Comparison of ENCODE assay signal across 25 mouse cellular contexts in genomic region chr2:79271838-79272237, GRCm38 (mm10).
"Had no signal": no experiment of that assay in that cellular context is flagged by ENCODE, and none has a peak within 500 bp of the region (broad histone marks: within the 10 kb centered on the region; RNA-seq: fewer than 3 reads in every experiment).

No protein-coding gene starts in this region.

- ATAC-seq: hindbrain, postnatal 0 days; intestine, embryonic 16.5 days had no signal

- H3K27ac ChIP-seq: heart, adult 2 months; heart, embryonic 13.5 days; heart, embryonic 15.5 days; hindbrain, embryonic 13.5 days; hindbrain, embryonic 15.5 days; hindbrain, postnatal 0 days; kidney, embryonic 15.5 days; kidney, postnatal 0 days; limb, embryonic 13.5 days; limb, embryonic 15.5 days had no signal

- H3K9ac ChIP-seq: heart, embryonic 13.5 days; heart, embryonic 15.5 days; hindbrain, embryonic 13.5 days; hindbrain, embryonic 15.5 days; kidney, embryonic 15.5 days; limb, embryonic 13.5 days; limb, embryonic 15.5 days had no signal

- H3K4me1 ChIP-seq: heart, embryonic 15.5 days; hindbrain, embryonic 13.5 days; hindbrain, embryonic 15.5 days; kidney, embryonic 15.5 days; limb, embryonic 13.5 days; limb, embryonic 15.5 days had no signal

- H3K9me3 ChIP-seq: heart, embryonic 13.5 days; heart, embryonic 15.5 days; hindbrain, embryonic 13.5 days; hindbrain, embryonic 15.5 days; kidney, embryonic 15.5 days; limb, embryonic 13.5 days; limb, embryonic 15.5 days had no signal

- DNase-seq: gastrocnemius, postnatal 14 days; gastrocnemius, postnatal 36 days; heart, adult 11 months; heart, adult 2 months; heart, postnatal 14 days; heart, postnatal 36 days; kidney, adult 11 months; kidney, adult 2 months; kidney, adult 9 months; kidney, postnatal 14 days; kidney, postnatal 36 days; layer of hippocampus, adult 9-11 months; layer of hippocampus, postnatal 36 days; left cerebral cortex, postnatal 4 days had no signal

- H3K4me2 ChIP-seq: heart, embryonic 11.5 days; heart, embryonic 13.5 days; heart, embryonic 15.5 days; hindbrain, embryonic 13.5 days; hindbrain, embryonic 15.5 days; kidney, embryonic 15.5 days; limb, embryonic 13.5 days; limb, embryonic 15.5 days had no signal

- H3K4me3 ChIP-seq: heart, adult 2 months; heart, embryonic 13.5 days; heart, embryonic 15.5 days; hindbrain, embryonic 13.5 days; hindbrain, embryonic 15.5 days; kidney, embryonic 15.5 days; limb, embryonic 13.5 days; limb, embryonic 15.5 days had no signal

- H3K36me3 ChIP-seq: heart, embryonic 13.5 days; heart, embryonic 15.5 days; hindbrain, embryonic 13.5 days; hindbrain, embryonic 15.5 days; kidney, embryonic 15.5 days; limb, embryonic 13.5 days; limb, embryonic 15.5 days had no signal

- H3K27me3 ChIP-seq: heart, embryonic 13.5 days; heart, embryonic 15.5 days; hindbrain, embryonic 13.5 days; hindbrain, embryonic 15.5 days; kidney, embryonic 15.5 days; limb, embryonic 13.5 days; limb, embryonic 15.5 days had no signal
